Mouse (Mus musculus) 3134 (cell line): ENCODE data around the gene Bmp7.

Source experiments
- DNase-seq: peaks from one replicate; pipeline ENCODE4 v3.0.0-alpha.2; 2011; ENCODE audit warnings: low spot score; ENCODE audit not compliant: insufficient read length; ENCODE audit errors: extremely low read depth

The Bmp7 gene

GRCm38 (mm10) chr2:172950119-172950676 lies 10.1 kb upstream of the Bmp7 start:
- no peak for DNase-seq

GRCm38 (mm10) chr2:172949051-172949450 lies 8.9 kb upstream of the Bmp7 start:
- no peak for DNase-seq

GRCm38 (mm10) chr2:172940799-172941163 lies 660 bp upstream of the Bmp7 start:
- no peak for DNase-seq

- DNase-seq = no peak
Measured at GRCm38 (mm10) chr2:172939639-172940002, 500 bp downstream of the Bmp7 start.

GRCm38 (mm10) chr2:172938761-172939638 lies 1.1 kb downstream of the Bmp7 start:
- no peak for DNase-seq

GRCm38 (mm10) chr2:172937326-172938190 lies 2.6 kb downstream of the Bmp7 start:
- no peak for DNase-seq

GRCm38 (mm10) chr2:172936844-172937243 lies 3.3 kb downstream of the Bmp7 start:
- no peak for DNase-seq

- DNase-seq = no peak
Measured at GRCm38 (mm10) chr2:172935776-172936562, 4.2 kb downstream of the Bmp7 start.

GRCm38 (mm10) chr2:172934891-172935740 lies 5.0 kb downstream of the Bmp7 start:
- no peak for DNase-seq

GRCm38 (mm10) chr2:172934420-172934788 lies 5.7 kb downstream of the Bmp7 start:
- no peak for DNase-seq

- no peak for DNase-seq
Measured at GRCm38 (mm10) chr2:172933631-172934419, 6.3 kb downstream of the Bmp7 start.

GRCm38 (mm10) chr2:172931137-172931898 lies 8.8 kb downstream of the Bmp7 start:
- DNase-seq = no peak

GRCm38 (mm10) chr2:172929905-172930436 lies 10.2 kb downstream of the Bmp7 start:
- DNase-seq = no peak

GRCm38 (mm10) chr2:172927643-172928042 lies 12.5 kb downstream of the Bmp7 start:
- DNase-seq = no peak

- no peak for DNase-seq
Measured at GRCm38 (mm10) chr2:172926311-172926710, 13.8 kb downstream of the Bmp7 start.

GRCm38 (mm10) chr2:172924961-172925360 lies 15.2 kb downstream of the Bmp7 start:
- no peak for DNase-seq

GRCm38 (mm10) chr2:172923198-172923597 lies 16.9 kb downstream of the Bmp7 start:
- no peak for DNase-seq

- no peak for DNase-seq
Measured at GRCm38 (mm10) chr2:172922597-172922996, 17.5 kb downstream of the Bmp7 start.
